Mouse (Mus musculus) activated CD4-positive, CD25-positive, alpha-beta regulatory T cell, adult 9 weeks (primary cell): ENCODE results near the gene Gmpr2. TPM values are rescaled to one million over a fixed set of nuclear protein-coding genes. Genes with fewer than 3 reads are reported as not detected.

ENCODE experiments used
- polyA plus RNA-seq: library from polyadenylated mRNA; unstranded; fragments of 100-300 nt; shearing (Covaris generic); gene quantifications from one replicate; pipeline ENCODE4 v1.2.1, GENCODE M21; 2017

Gmpr2 gene
- polyA plus RNA-seq: 49.3 TPM

DNA sequence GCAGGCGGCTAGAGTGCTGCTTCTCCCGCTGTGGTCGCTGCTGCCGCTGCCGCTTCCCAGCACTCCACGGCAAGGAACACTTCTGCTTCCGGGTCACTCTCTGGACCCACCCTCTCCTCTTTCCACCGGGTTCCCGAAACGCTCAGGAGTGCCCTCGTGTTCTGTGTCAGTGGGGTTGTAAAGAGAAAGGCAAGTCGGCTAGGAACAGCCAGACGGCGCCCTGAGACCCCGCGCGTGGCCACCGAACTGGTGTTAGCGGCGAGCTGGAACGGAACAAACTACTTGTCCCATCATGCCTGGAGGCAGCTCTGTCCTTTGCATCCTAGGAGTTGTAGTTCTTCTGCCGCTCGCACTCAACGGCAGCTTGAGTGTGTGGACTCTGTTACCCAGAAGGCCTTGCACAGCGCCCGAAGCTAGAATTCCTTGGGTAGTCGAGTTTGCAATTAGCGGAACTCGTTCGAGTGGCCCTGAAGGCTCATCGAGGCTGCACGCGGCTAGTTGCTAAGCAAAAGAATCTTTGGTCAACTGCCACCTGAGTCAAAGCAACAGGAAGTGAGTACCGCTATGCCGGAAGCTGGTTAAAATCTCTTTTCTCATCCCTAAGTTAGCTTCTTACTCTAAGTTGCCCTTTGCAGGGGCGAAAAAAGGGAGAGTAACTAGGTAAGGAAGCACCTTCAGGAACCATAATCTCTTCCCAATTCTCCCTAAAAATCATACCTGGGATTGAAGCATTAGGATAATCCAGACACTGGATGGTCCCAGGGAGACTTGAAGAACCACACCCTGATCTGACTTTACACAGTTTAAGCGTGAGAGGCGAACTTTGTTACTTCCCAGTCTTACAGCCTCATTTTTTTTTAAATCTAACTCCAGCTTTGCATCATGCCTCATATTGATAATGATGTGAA lies at the start of gene Gmpr2, which contains the start of gene Nedd8:
TSS of gene Gmpr2 (plus strand) at position 109 of the 908 bp plus-strand sequence.
TSS of gene Nedd8 (minus strand) at position 292 of the 908 bp plus-strand sequence.

GRCm38 (mm10) chr14:55635523-55636007 lies 36.2 kb upstream of the Gmpr2 start, which contains the start of gene Ipo4:
Gene Ipo4 (minus strand): TSS chr14:55635957.

DNA sequence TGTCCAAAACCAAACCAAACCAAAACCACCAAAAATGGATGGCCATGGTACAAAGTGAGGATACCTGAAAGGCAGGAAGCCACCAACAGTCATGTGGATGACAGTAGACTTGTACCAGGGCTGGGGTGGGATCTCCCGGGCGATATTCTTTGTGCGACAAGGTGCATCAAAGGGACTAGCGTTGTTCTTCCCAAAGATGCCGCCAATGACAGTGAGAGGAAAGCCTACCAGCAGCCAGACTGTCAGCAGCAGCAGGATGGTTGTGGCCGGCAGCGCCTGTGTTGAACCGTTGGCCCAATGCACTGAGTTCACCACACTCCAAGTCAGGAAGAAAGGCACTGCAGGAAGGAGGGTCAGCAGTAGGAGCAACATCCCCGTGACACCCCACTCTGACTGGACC lies 33.9 kb upstream of the Gmpr2 start, which contains the start of gene Gm49378:
TSS of gene Gm49378 (minus strand) at position 101 of the 400 bp plus-strand sequence.

DNA sequence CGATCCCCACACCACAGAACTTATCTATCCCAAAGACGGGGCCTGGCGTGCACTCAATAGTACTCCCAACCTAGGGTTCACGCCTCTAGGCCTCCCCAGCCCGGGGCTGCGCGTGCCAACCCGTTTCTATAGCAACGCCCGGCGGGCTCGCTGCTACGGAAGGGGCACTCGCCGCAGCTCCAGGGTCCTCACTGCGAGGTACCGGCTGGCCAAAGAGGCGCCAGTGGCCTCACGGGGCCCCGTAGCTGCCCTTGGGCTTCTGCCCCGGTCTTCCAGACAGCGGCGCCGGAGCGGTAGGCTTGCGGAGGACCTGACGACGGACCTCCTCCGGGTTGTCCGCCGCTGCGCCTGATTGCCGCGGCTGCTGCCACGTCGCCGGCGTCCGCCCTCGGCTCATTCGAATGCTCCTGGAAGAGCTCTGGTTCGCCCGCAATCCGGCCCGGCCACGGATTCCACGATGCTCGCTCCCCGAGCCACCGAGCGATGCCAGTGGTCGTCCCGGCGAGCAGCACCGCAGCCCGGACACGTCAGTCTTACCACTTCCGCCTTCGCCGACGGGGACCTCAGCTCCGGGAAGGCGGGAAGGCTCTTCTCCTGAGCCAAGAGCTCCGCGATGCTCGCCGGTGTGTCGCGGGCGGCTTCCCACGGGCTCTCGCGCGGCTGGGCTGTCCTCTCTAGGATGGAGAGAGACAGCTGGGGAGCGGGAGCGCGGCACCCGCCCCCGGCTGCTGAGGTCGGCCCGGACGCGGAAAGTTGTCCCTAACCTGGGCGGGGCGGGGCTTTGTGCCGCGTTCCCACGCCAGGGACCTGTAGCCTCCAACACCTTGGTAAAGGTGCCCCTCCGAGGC lies 28.5 kb upstream of the Gmpr2 start, which contains the start of gene Tm9sf1:
TSS of gene Tm9sf1 (minus strand) at position 747 of the 848 bp plus-strand sequence.

DNA sequence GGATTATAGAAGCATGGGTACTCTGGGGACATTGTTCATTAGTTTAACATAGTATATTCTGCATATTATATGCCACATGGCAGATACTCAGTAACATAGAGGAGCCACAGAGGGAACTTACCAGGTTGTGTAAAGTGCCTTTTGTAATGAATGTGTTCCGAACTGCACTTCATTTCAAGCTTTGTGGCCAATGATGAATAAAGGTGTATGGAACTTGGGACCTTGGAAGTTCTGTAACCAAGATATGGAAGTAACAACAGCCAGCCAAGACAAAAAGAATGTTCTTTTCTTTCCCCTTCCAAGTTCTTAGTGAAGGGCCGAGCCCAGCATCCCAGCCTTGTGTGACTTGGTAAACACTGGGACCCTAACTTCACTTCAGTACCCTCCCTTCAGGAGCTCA lies 21.9 kb upstream of the Gmpr2 start, which contains the start of gene Tssk4:
TSS of gene Tssk4 (plus strand) at position 301 of the 400 bp plus-strand sequence.

DNA sequence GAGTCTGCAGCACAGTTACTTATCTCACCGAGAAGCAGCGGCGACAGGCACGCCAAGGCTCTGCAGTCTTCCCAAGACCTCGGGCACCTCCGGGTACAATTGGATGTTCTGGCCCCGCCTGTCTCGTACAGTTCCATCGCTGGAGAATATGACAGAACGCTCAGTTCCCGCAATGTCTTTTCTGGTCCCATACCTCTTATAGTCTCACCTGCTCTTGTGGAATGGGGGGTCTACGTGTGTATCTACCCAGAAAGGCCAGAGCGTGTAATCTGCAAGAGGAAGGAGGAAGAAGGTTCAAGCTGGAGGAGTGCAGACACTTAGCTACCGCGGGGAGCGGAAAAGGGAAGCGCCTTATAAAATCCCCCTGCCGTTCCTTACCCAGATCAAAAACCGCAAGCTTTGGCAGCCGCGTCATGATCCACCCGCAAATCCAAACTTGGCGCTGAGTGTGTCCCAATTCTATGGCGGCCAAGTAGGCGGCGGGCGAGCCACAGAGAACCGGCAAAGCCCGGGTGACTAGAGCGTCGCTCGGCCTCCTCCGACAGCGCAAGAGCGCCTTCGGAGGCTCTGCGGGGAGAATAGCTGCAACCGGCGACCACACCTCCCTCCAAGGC lies 11.7 kb upstream of the Gmpr2 start, which contains the start of gene Mdp1:
TSS of gene Mdp1 (minus strand) at position 549 of the 614 bp plus-strand sequence.

DNA sequence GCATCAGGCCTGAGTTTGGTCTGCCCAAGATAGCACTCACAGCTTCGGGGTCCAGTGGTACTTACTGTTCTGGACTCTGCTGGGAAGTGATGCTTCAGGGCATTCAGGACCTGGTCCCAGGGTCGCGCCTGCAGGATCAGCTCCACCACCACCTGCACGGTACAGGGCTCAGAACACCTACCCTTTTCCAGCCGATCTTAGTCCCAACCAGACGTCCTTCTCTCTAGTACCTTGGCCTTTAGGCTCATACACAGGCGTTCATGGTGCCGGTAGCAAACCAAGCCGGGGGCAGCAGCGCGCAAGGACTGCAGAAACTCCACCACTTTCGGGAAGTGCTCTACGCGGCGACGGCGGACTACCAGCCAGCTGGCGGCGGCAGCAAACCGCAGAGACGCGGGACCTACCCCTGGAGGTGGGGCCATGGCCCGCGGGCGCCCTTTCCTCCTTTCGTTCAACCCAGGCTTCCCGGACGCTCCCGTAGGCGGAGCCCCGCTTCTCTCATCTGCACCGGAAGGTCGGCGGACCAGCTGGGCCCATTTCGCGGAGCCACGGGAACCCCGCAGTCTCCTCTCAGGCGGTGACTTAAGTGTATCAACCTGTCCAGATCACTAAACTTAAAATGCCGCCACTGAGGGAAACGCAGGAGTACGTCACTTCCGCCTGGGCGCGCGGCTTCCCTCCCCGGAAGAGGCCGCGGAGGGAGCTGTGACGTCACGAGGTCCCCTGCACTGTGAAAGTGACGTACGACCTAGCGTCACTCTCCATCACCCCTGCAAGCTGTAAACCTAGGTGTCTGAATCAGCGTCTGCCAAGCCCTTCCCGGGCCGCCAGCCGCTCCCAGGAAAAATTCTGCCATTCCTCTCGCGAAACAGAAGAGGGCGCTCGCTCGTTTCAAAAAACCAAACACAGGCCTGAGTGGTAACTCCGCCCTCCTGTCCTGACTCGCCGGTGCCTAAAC lies 9.7 kb downstream of the Gmpr2 start, which contains the start of gene Tinf2:
TSS of gene Tinf2 (minus strand) at position 661 of the 958 bp plus-strand sequence.

DNA sequence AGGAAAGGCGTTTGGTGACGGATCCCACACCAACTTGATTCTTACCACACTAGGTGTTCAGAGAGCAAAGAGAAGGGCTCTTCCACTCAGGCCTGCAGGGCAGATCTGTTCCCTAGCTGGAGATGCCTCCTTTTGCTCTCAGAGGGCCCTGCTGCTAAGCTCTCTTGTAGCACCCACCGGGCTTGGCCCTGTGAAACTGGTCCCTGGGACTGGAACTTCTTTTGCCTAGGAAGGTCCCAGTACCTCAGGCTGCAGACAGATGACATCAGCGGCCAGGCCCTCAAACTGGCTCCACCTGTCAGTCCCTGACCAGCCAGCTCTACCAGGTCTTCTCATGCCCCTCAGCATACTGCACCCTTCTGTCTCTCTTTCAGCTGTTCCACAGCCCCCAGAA lies 42.0 kb downstream of the Gmpr2 start, which contains the start of gene Tgm1:
TSS of gene Tgm1 (minus strand) at position 198 of the 394 bp plus-strand sequence.

DNA sequence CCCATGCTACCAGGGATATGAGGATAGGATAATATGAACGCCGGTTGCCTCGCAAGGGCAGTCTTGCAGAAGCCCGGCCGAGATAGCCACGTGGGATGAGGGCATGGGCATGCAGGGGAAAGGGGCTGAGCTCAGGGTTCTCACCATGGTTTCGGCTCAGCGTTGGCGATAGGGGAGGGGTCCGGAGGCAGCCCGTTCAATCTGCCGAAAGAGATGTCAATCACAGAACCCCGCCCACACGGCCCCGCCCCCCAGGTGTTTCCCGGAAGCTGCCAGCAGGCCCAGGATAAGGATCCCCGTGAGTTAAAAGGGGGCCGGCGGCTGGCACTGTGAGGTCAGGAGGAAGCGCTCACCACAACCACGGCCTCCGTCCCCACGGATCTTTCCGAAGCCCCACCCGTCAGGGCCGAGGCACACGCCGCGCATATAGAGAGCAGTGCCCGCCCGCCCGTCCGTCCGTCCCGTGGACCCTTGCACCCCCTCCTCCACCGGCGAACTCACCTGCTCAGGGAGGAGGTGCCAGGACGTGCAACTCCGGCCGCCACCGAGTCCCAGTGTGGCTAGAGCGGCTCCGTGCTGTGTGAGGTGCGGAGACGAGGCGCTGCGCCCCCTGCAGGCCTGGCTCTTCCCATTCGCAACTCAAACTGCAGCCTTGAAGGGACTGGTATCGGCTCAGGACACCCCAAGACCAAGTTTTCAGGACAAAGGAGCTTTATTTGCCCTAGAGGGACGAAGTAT lies 50.1 kb downstream of the Gmpr2 start, which contains the start of gene Rabggta:
TSS of gene Rabggta (minus strand) at position 564 of the 738 bp plus-strand sequence.

Other genes starting within 250 kb of the Gmpr2 start
- 39.7 TPM for gene Dhrs4, start 193.2 kb upstream of the Gmpr2 start, polyA plus RNA-seq
- not detected for gene Carmil3, start 181.3 kb upstream of the Gmpr2 start, polyA plus RNA-seq
- gene Cpne6, start 161.5 kb upstream of the Gmpr2 start, polyA plus RNA-seq: not detected
- 0.07 TPM for gene Nrl, start 147.0 kb upstream of the Gmpr2 start, polyA plus RNA-seq
- gene Pck2, start 131.7 kb upstream of the Gmpr2 start, polyA plus RNA-seq: 46.5 TPM
- 159 TPM for gene Dcaf11, start 111.9 kb upstream of the Gmpr2 start, polyA plus RNA-seq
- 4.7 TPM for gene A730061H03Rik, start 111.5 kb upstream of the Gmpr2 start, polyA plus RNA-seq
- not detected for gene Fitm1, start 96.3 kb upstream of the Gmpr2 start, polyA plus RNA-seq
- gene Psme1, start 93.8 kb upstream of the Gmpr2 start, polyA plus RNA-seq: 1,178 TPM
- 32.1 TPM for gene Emc9, start 86.6 kb upstream of the Gmpr2 start, polyA plus RNA-seq
- 1,001 TPM for gene Psme2, start 80.8 kb upstream of the Gmpr2 start, polyA plus RNA-seq
- gene Rnf31, start 80.2 kb upstream of the Gmpr2 start, polyA plus RNA-seq: 79.7 TPM
- 209 TPM for gene Irf9, start 68.4 kb upstream of the Gmpr2 start, polyA plus RNA-seq
- gene Rec8, start 53.9 kb upstream of the Gmpr2 start, polyA plus RNA-seq: 10.1 TPM
- gene Ipo4, start 36.0 kb upstream of the Gmpr2 start, polyA plus RNA-seq: 74.4 TPM
- 2.5 TPM for gene Gm49378, start 34.0 kb upstream of the Gmpr2 start, polyA plus RNA-seq
- 95.5 TPM for gene Tm9sf1, start 28.1 kb upstream of the Gmpr2 start, polyA plus RNA-seq
- 1.4 TPM for gene Tssk4, start 21.8 kb upstream of the Gmpr2 start, polyA plus RNA-seq
- 120 TPM for gene Mdp1, start 11.4 kb upstream of the Gmpr2 start, polyA plus RNA-seq
- 452 TPM for gene Nedd8, start 183 bp downstream of the Gmpr2 start, polyA plus RNA-seq
- gene Tinf2, start 9.9 kb downstream of the Gmpr2 start, polyA plus RNA-seq: 62.3 TPM
- gene Tgm1, start 42.0 kb downstream of the Gmpr2 start, polyA plus RNA-seq: 0.39 TPM
- gene Rabggta, start 50.3 kb downstream of the Gmpr2 start, polyA plus RNA-seq: 71.3 TPM
- gene Dhrs1, start 73.7 kb downstream of the Gmpr2 start, polyA plus RNA-seq: 56.9 TPM
- 15.6 TPM for gene Nop9, start 73.8 kb downstream of the Gmpr2 start, polyA plus RNA-seq
- gene Cideb, start 86.5 kb downstream of the Gmpr2 start, polyA plus RNA-seq: not detected
- gene Ltb4r2, start 89.5 kb downstream of the Gmpr2 start, polyA plus RNA-seq: not detected
- 3.1 TPM for gene Ltb4r1, start 94.0 kb downstream of the Gmpr2 start, polyA plus RNA-seq
- 0.11 TPM for gene Adcy4, start 112.2 kb downstream of the Gmpr2 start, polyA plus RNA-seq
- gene Ripk3, start 116.9 kb downstream of the Gmpr2 start, polyA plus RNA-seq: 81.9 TPM
- gene Nfatc4, start 151.2 kb downstream of the Gmpr2 start, polyA plus RNA-seq: not detected
- 1.5 TPM for gene Nynrin, start 182.1 kb downstream of the Gmpr2 start, polyA plus RNA-seq
- not detected for gene Cbln3, start 212.5 kb downstream of the Gmpr2 start, polyA plus RNA-seq
- gene Khnyn, start 213.0 kb downstream of the Gmpr2 start, polyA plus RNA-seq: 115 TPM
- 75.8 TPM for gene Sdr39u1, start 228.4 kb downstream of the Gmpr2 start, polyA plus RNA-seq